Mouse (Mus musculus) heart, embryonic 14.5 days (tissue): ENCODE data around the gene Ntng1. TPM values are rescaled to one million over a fixed set of nuclear protein-coding genes. Genes with fewer than 3 reads are reported as not detected.

Experiments
- ATAC-seq: fragments of 200-750 bp; cut with Nextera tagmentation; 2 replicates; pipeline ENCODE4 v1.8.0; 2017; ENCODE audit warnings: low read depth, moderate TSS enrichment; ENCODE audit not compliant: insufficient number of reproducible peaks, insufficient read depth, low FRiP score
- H3K27ac ChIP-seq, 2 experiments: fragments of 200-500 bp in 1 of 2; fragments of 300-500 bp in 1 of 2; sonication (generic) in 1 of 2; replicated peaks in 1 of 2; 2 replicates each; pipeline ENCODE4 v1.5.1; 2012 to 2014; ENCODE audit warnings: low read depth in 2 of 2, low read length in 2 of 2, control low read depth in 1 of 2, mild to moderate bottlenecking in 1 of 2, mixed read lengths in 1 of 2; ENCODE audit not compliant: control insufficient read depth in 1 of 2, insufficient read depth in 1 of 2
- H3K27me3 ChIP-seq: fragments of 300-500 bp; sonication (generic); 2 replicates; pipeline ENCODE4 v1.6.1; 2014; ENCODE audit warnings: mild to moderate bottlenecking, low read length, control low read depth; ENCODE audit not compliant: control insufficient read depth, insufficient read depth
- H3K36me3 ChIP-seq: fragments of 300-500 bp; sonication (generic); 2 replicates; pipeline ENCODE4 v1.6.1; 2014; ENCODE audit warnings: mild to moderate bottlenecking, control low read depth, low read length, mixed read lengths; ENCODE audit not compliant: control insufficient read depth, insufficient read depth
- H3K4me1 ChIP-seq, 2 experiments: fragments of 200-500 bp in 1 of 2; fragments of 300-500 bp in 1 of 2; sonication (generic) in 1 of 2; 2 replicates each; pipeline ENCODE4 v1.6.1; 2012 to 2014; ENCODE audit warnings: low read length in 2 of 2, control low read depth in 1 of 2, mixed read lengths in 1 of 2; ENCODE audit not compliant: control insufficient read depth in 2 of 2, insufficient read depth in 2 of 2
- H3K4me2 ChIP-seq: fragments of 300-500 bp; sonication (generic); 2 replicates; pipeline ENCODE4 v1.6.1; 2014; ENCODE audit warnings: mild to moderate bottlenecking, low read length
- H3K4me3 ChIP-seq, 2 experiments: fragments of 200-500 bp in 1 of 2; fragments of 300-500 bp in 1 of 2; sonication (generic) in 1 of 2; 2 replicates each; pipeline ENCODE4 v1.5.1; 2012 to 2014; ENCODE audit warnings: low read length in 2 of 2, mild to moderate bottlenecking in 2 of 2, control low read depth in 1 of 2, low read depth in 1 of 2, moderate library complexity in 1 of 2; ENCODE audit not compliant: control insufficient read depth in 1 of 2, insufficient read depth in 1 of 2
- H3K9ac ChIP-seq: fragments of 300-500 bp; sonication (generic); 2 replicates; pipeline ENCODE4 v1.6.1; 2014; ENCODE audit warnings: mild to moderate bottlenecking, low read length
- H3K9me3 ChIP-seq: fragments of 300-500 bp; sonication (generic); 2 replicates; pipeline ENCODE4 v1.6.1; 2016; ENCODE audit warnings: low read length, control low read depth; ENCODE audit not compliant: control insufficient read depth
- WGBS: fragments of 180-500 bp; shearing (Covaris S2); extraction: QIAGEN DNeasy Blood & Tissue Kit; methylation state at CpG from one replicate; pipeline ENCODE4 v1.1.7; 2014; 5-methylcytosine and 5-hydroxymethylcytosine counted together
- polyA plus RNA-seq: library from polyadenylated mRNA; unstranded; fragments of >200 nt; fragmentation: Nextera tagmentation; extraction: Ambion mirVana; gene quantifications from 2 replicates; pipeline ENCODE4 v1.2.1, GENCODE M21; 2014

Ntng1 gene
- polyA plus RNA-seq, 1 experiment from 2014 or later, result 0.26 TPM

- Histone ChIP-seq H3K9me3 (no peaks in the 10 kb centered on the region), H3K4me1 (no peaks in the 10 kb centered on the region), H3K4me3 (no peak overlapping the region), H3K27me3 (peaks cover 15% of the 10 kb centered on the region), H3K36me3 (no peaks in the 10 kb centered on the region), H3K4me2 (no peak overlapping the region), H3K9ac (no peak overlapping the region), H3K27ac (no peak overlapping the region)
- WGBS, result 73% methylated on average over 8 of the region's 8 CpGs
- no peak for ATAC-seq
Measured at GRCm38 (mm10) chr3:109917926-109918694, 225.7 kb downstream of the Ntng1 start.

GRCm38 (mm10) chr3:109917077-109917476 lies 226.7 kb downstream of the Ntng1 start:
- Histone ChIP-seq H3K4me2 (no peak overlapping the region), H3K4me3 (no peak overlapping the region), H3K27me3 (peaks cover 15% of the 10 kb centered on the region), H3K36me3 (no peaks in the 10 kb centered on the region), H3K9ac (no peak overlapping the region), H3K27ac (no peak overlapping the region), H3K9me3 (no peaks in the 10 kb centered on the region), H3K4me1 (no peaks in the 10 kb centered on the region)
- ATAC-seq, result no peak
- 79% methylated on average over 4 of the region's 4 CpGs for WGBS

GRCm38 (mm10) chr3:109914226-109914625 lies 229.6 kb downstream of the Ntng1 start:
- 73% methylated on average over 5 of the region's 5 CpGs for WGBS
- Histone ChIP-seq H3K27ac (no peak overlapping the region), H3K36me3 (no peaks in the 10 kb centered on the region), H3K27me3 (peaks cover 8% of the 10 kb centered on the region), H3K9ac (no peak overlapping the region), H3K4me2 (no peak overlapping the region), H3K9me3 (no peaks in the 10 kb centered on the region), H3K4me1 (no peaks in the 10 kb centered on the region), H3K4me3 (no peak overlapping the region)
- no peak for ATAC-seq

- no peak overlapping the region for H3K4me2 ChIP-seq
- no peaks in the 10 kb centered on the region for H3K9me3 ChIP-seq
- WGBS, result 40% methylated on average over 1 of the region's 1 CpGs
- H3K27me3 ChIP-seq, result no peaks in the 10 kb centered on the region
- ATAC-seq, result no peak
- H3K4me3 ChIP-seq, result no peak overlapping the region
- H3K36me3 ChIP-seq, result no peaks in the 10 kb centered on the region
- no peak overlapping the region for H3K27ac ChIP-seq
- H3K9ac ChIP-seq, result no peak overlapping the region
- H3K4me1 ChIP-seq, result no peaks in the 10 kb centered on the region; a peak in 1 of 4 replicates
Measured at GRCm38 (mm10) chr3:109890600-109890999, 253.2 kb downstream of the Ntng1 start.

- Histone ChIP-seq H3K27ac (no peak overlapping the region), H3K4me1 (no peaks in the 10 kb centered on the region), H3K4me3 (no peak overlapping the region), H3K9ac (no peak overlapping the region), H3K36me3 (no peaks in the 10 kb centered on the region), H3K4me2 (no peak overlapping the region), H3K27me3 (no peaks in the 10 kb centered on the region), H3K9me3 (no peaks in the 10 kb centered on the region)
- WGBS, result 56% methylated on average over 4 of the region's 4 CpGs
- no peak for ATAC-seq
Measured at GRCm38 (mm10) chr3:109885672-109886071, 258.1 kb downstream of the Ntng1 start.

GRCm38 (mm10) chr3:109879061-109879460 lies 264.8 kb downstream of the Ntng1 start:
- ATAC-seq, result no peak
- Histone ChIP-seq H3K27me3 (no peaks in the 10 kb centered on the region), H3K9ac (no peak overlapping the region), H3K4me3 (no peak overlapping the region), H3K27ac (no peak overlapping the region), H3K4me1 (no peaks in the 10 kb centered on the region), H3K4me2 (no peak overlapping the region), H3K9me3 (no peaks in the 10 kb centered on the region), H3K36me3 (no peaks in the 10 kb centered on the region)
- WGBS, result 77% methylated on average over 4 of the region's 4 CpGs

- H3K36me3 ChIP-seq, result no peaks in the 10 kb centered on the region
- H3K9me3 ChIP-seq, result no peaks in the 10 kb centered on the region
- 87% methylated on average over 17 of the region's 17 CpGs for WGBS
- peaks cover 0 to 8% of the 10 kb centered on the region in 2 experiments; a peak in 2 of 4 replicates for H3K4me1 ChIP-seq
- no peak overlapping the region for H3K27ac ChIP-seq
- no peak for ATAC-seq
- no peaks in the 10 kb centered on the region for H3K27me3 ChIP-seq
- H3K9ac ChIP-seq, result no peak overlapping the region
- no peak overlapping the region for H3K4me2 ChIP-seq
- no peak overlapping the region for H3K4me3 ChIP-seq
Measured at GRCm38 (mm10) chr3:109871986-109872385, 271.8 kb downstream of the Ntng1 start.

GRCm38 (mm10) chr3:109858276-109858675 lies 285.5 kb downstream of the Ntng1 start:
- Histone ChIP-seq H3K4me3 (no peak overlapping the region), H3K4me2 (no peak overlapping the region), H3K9ac (no peak overlapping the region), H3K36me3 (no peaks in the 10 kb centered on the region), H3K27me3 (no peaks in the 10 kb centered on the region), H3K9me3 (no peaks in the 10 kb centered on the region), H3K4me1 (no peaks in the 10 kb centered on the region), H3K27ac (no peak overlapping the region)
- 70% methylated on average over 1 of the region's 1 CpGs for WGBS
- no peak for ATAC-seq
